Mouse (Mus musculus) cortical plate, adult 2 months (tissue): ENCODE data around the gene Marcksl1. TPM values are rescaled to one million over a fixed set of nuclear protein-coding genes. Genes with fewer than 3 reads are reported as not detected.

ENCODE experiments used
- H3K27ac ChIP-seq: fragments of 200-500 bp; 2 replicates; pipeline ENCODE4 v1.5.1; 2012; ENCODE audit warnings: low read length, control low read depth, inconsistent platforms; ENCODE audit not compliant: insufficient read depth
- H3K4me1 ChIP-seq: fragments of 200-500 bp; 2 replicates; pipeline ENCODE4 v1.6.1; 2011; ENCODE audit warnings: low read length; ENCODE audit not compliant: control insufficient read depth, insufficient read depth
- H3K4me3 ChIP-seq: fragments of 200-500 bp; 2 replicates; pipeline ENCODE4 v1.5.1; 2011; ENCODE audit warnings: mild to moderate bottlenecking, low read length, control low read depth; ENCODE audit not compliant: insufficient read depth
- CTCF ChIP-seq: fragments of 200-500 bp; IDR thresholded peaks from 2 replicates; pipeline ENCODE4 v1.5.1; 2011; ENCODE audit warnings: mild to moderate bottlenecking, control low read depth, low read length; ENCODE audit not compliant: insufficient read depth; ENCODE audit errors: extremely low read depth
- POLR2A ChIP-seq: fragments of 200-500 bp; IDR thresholded peaks from 2 replicates; pipeline ENCODE4 v1.6.1; 2011; ENCODE audit warnings: mild to moderate bottlenecking, low read length, control low read depth; ENCODE audit not compliant: insufficient read depth; ENCODE audit errors: extremely low read depth
- polyA plus RNA-seq: library from polyadenylated mRNA; depleted of rRNA; stranded (reverse); fragments of >200 nt; gene quantifications from 2 replicates; pipeline ENCODE4 v1.2.3, GENCODE M21; 2012; rRNA removed

Gene Marcksl1
- polyA plus RNA-seq, 1 experiment, result 129 TPM

- H3K4me3 ChIP-seq, result peak overlapping the region; percentile 53
- no peak for TF ChIP-seq CTCF
- TF ChIP-seq POLR2A, result peak; percentile 71; the same call in 1 of the 2 replicates
- no peak overlapping the region for H3K27ac ChIP-seq
- no peaks in the 10 kb centered on the region; the same call in 1 of the 2 replicates for H3K4me1 ChIP-seq
Measured at GRCm38 (mm10) chr4:129556532-129557223, 43.3 kb downstream of the Marcksl1 start.

DNA sequence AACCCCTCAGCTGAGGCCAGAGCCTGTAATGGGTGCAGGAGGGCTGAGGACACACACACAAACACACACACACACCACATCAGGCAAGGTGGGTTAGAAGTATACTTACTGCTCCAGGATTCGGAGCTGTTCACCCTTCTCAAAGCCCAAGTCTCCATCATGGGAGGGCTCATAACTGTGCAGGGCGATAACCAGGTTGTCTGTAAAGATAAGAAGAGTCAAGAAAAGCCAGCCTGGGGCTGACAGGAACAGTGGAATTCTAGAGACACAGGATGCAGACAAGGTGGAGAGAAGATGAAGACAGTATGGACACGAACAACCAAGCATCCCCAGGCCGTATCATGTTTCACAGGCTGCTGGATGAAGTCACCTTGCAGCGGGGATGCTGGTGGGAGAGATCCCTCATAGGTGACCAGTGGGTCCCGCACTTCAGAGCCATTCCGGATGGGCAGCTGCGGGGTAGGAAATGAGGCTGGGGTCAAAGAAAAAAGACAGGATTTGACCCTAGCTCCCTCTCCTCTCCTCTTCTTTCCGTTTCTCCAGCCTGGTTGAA lies 44.0 kb downstream of the Marcksl1 start:
- no peak for TF ChIP-seq POLR2A
- no peak for TF ChIP-seq CTCF
- H3K4me3 ChIP-seq, result no peak overlapping the region; the same call in 1 of the 2 replicates
- no peak overlapping the region for H3K27ac ChIP-seq

DNA sequence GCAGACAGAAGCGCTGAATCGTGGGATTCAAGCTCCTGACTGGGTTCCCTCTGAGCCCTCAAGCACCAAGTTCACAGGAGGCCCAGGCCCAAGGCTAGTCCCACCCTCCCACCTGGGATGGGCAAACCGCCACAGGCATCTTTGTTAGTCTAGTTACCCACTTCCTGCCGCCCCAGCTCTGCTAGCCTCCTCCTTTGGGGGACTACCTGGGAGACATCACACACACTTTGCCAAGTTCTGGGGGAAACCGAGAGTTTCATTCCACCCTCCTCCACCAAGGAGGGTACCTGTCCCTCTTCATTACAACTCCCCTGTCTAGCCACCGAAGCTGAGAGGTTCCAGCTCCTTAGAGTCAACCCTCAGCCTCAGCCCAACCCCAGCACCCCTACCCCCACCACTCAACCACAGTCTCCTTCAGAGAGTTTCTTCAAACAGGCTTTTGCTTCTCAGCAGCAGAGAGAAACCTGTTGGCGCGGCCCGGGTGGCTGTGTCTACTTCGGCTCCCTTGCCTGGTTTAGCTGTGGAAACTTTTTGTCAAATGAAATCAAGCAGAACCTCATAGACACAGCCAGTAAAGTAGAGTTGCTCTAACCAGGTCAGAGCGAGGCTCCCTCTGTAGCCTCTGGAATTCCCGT lies 45.1 kb downstream of the Marcksl1 start:
- TF ChIP-seq CTCF (no peak), POLR2A (no peak)
- no peaks in the 10 kb centered on the region; the same call in 1 of the 2 replicates for H3K4me1 ChIP-seq
- no peak overlapping the region for H3K4me3 ChIP-seq
- H3K27ac ChIP-seq, result no peak overlapping the region

More for the DNA sequence above, 44.0 kb downstream of the Marcksl1 start:
- no peaks in the 10 kb centered on the region; the same call in 1 of the 2 replicates for H3K4me1 ChIP-seq

- Histone ChIP-seq H3K27ac (no peak overlapping the region), H3K4me3 (no peak overlapping the region), H3K4me1 (no peaks in the 10 kb centered on the region; the same call in 1 of the 2 replicates)
- TF ChIP-seq CTCF, result no peak
- no peak for TF ChIP-seq POLR2A
Measured at GRCm38 (mm10) chr4:129561184-129561583, 47.8 kb downstream of the Marcksl1 start.

GRCm38 (mm10) chr4:129563718-129564117 lies 50.3 kb downstream of the Marcksl1 start:
- TF ChIP-seq CTCF (no peak), POLR2A (no peak)
- Histone ChIP-seq H3K4me3 (no peak overlapping the region), H3K4me1 (no peaks in the 10 kb centered on the region), H3K27ac (no peak overlapping the region)

- H3K4me3 ChIP-seq, result no peak overlapping the region
- H3K27ac ChIP-seq, result no peak overlapping the region
- no peak for TF ChIP-seq CTCF
- TF ChIP-seq POLR2A, result no peak
- no peaks in the 10 kb centered on the region for H3K4me1 ChIP-seq
Measured at GRCm38 (mm10) chr4:129565139-129565538, 51.8 kb downstream of the Marcksl1 start.

Other genes starting within 250 kb of the Marcksl1 start
- gene Sync, start 226.0 kb upstream of the Marcksl1 start, polyA plus RNA-seq, result 0.98 and 1.1 TPM in 2 replicates
- 64.5 and 65.4 TPM in 2 replicates for gene Rbbp4, start 178.2 kb upstream of the Marcksl1 start, polyA plus RNA-seq
- 29.6 and 31.5 TPM in 2 replicates for gene Zbtb8os, start 177.9 kb upstream of the Marcksl1 start, polyA plus RNA-seq
- gene Zbtb8a, start 135.5 kb upstream of the Marcksl1 start, polyA plus RNA-seq, result 8.8 and 8.9 TPM in 2 replicates
- gene Zbtb8b, start 72.7 kb upstream of the Marcksl1 start, polyA plus RNA-seq, result 2.5 and 3.0 TPM in 2 replicates
- gene Bsdc1, start 52.0 kb upstream of the Marcksl1 start, polyA plus RNA-seq, result 27.9 and 28.3 TPM in 2 replicates
- gene Tssk3, start 22.6 kb upstream of the Marcksl1 start, polyA plus RNA-seq, result 0.19 and 0.36 TPM in 2 replicates
- gene Fam229a, start 22.4 kb upstream of the Marcksl1 start, polyA plus RNA-seq, result 0.79 and 0.88 TPM in 2 replicates
- 55.4 and 61.7 TPM in 2 replicates for gene Hdac1, start 29.1 kb downstream of the Marcksl1 start, polyA plus RNA-seq
- 2.3 and 3.3 TPM in 2 replicates for gene Lck, start 60.1 kb downstream of the Marcksl1 start, polyA plus RNA-seq
- 0.98 and 1.2 TPM in 2 replicates for gene Fam167b, start 65.0 kb downstream of the Marcksl1 start, polyA plus RNA-seq
- gene Eif3i, start 87.1 kb downstream of the Marcksl1 start, polyA plus RNA-seq, result 228 and 229 TPM in 2 replicates
- 143 and 148 TPM in 2 replicates for gene Tmem234, start 87.1 kb downstream of the Marcksl1 start, polyA plus RNA-seq
- gene Dcdc2b, start 100.7 kb downstream of the Marcksl1 start, polyA plus RNA-seq, result 11.1 and 11.3 TPM in 2 replicates
- gene Iqcc, start 105.5 kb downstream of the Marcksl1 start, polyA plus RNA-seq, result 34.9 and 35.4 TPM in 2 replicates
- 89.1 and 99.2 TPM in 2 replicates for gene Ccdc28b, start 110.4 kb downstream of the Marcksl1 start, polyA plus RNA-seq
- 32.2 and 33.4 TPM in 2 replicates for gene Txlna, start 127.5 kb downstream of the Marcksl1 start, polyA plus RNA-seq
- 50.6 and 52.9 TPM in 2 replicates for gene Kpna6, start 159.2 kb downstream of the Marcksl1 start, polyA plus RNA-seq
- 20.2 and 21.1 TPM in 2 replicates for gene Tmem39b, start 183.3 kb downstream of the Marcksl1 start, polyA plus RNA-seq
- 33.4 and 34.2 TPM in 2 replicates for gene Khdrbs1, start 228.7 kb downstream of the Marcksl1 start, polyA plus RNA-seq